In the genomic region with DNA sequence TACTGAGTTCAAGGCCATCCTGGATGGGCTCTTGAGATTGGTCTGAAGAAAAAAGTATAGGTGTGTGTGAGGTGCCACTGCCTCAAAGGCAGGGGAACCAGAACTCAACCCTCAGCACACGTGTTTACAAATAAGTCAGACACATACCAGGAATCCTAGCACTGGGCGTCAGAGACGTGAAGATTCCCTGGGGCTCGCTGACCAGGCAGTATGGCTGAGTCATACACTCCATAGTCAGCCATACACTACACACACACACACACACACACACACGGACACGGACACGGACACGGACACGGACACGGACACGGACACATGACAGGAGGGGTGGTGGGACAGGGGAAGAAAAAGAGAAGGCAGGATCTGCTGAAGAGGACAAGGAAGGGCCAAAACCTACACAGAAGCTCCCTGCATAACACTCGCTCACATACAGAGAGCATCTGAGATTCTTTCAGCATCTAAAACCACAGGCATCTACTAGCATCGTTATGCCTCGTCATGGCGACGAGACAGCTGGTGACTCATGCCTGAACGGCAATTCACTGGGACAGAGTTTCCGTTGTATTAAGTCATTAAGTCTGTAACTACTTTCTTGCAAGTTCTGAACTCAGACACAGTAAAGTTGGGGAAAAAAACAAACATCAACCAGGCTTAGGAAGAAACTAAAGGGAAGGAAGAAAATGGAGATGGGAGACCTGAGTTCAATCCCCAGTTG, we compare ENCODE assay signal across 9 mouse cellular contexts. TPM values are rescaled to one million over a fixed set of nuclear protein-coding genes. Genes with fewer than 3 reads are reported as not detected.
DNase-seq lines count a peak whose midpoint lies in the region; ATAC-seq and TF ChIP-seq lines count a peak whose summit lies in the region.
"Had no signal": no experiment of that assay in that cellular context is flagged by ENCODE, and none has a peak within 500 bp of the region (broad histone marks: within the 10 kb centered on the region; RNA-seq: fewer than 3 reads in every experiment).

No protein-coding gene starts in this region.

- H3K27me3 ChIP-seq in stomach, postnatal 0 days (ENCODE audit: control insufficient read depth, insufficient read depth, low read length): no peaks in the 10 kb centered on the region
- no peaks in the 10 kb centered on the region for H3K27me3 ChIP-seq in forebrain, embryonic 11.5 days (ENCODE audit: control insufficient read depth, insufficient read depth, low read length)
- H3K27me3 ChIP-seq: limb, embryonic 15.5 days had no signal

- H3K4me3 ChIP-seq in stomach, postnatal 0 days (ENCODE audit: low read depth, low read length): no peak overlapping the region
- H3K4me3 ChIP-seq in forebrain, embryonic 11.5 days (ENCODE audit: low read depth, low read length): no peak overlapping the region
- H3K4me3 ChIP-seq: limb, embryonic 15.5 days had no signal

- TF ChIP-seq CTCF in stomach, postnatal 0 days (IDR thresholded peaks at IDR 0.05; ENCODE audit: low read depth): no peak

- no peak overlapping the region for H3K4me2 ChIP-seq in stomach, postnatal 0 days (replicated peaks; ENCODE audit: low read depth)
- no peak overlapping the region for H3K4me2 ChIP-seq in forebrain, embryonic 11.5 days (ENCODE audit: low read depth, low read length, severe bottlenecking)
- H3K4me2 ChIP-seq: limb, embryonic 15.5 days had no signal

- intact Hi-C loops in heart, postnatal 10 days (cut with DNase I): no loop called here

- H3K4me1 ChIP-seq in stomach, postnatal 0 days (replicated peaks; ENCODE audit: control insufficient read depth, insufficient read depth): no peaks in the 10 kb centered on the region
- H3K4me1 ChIP-seq in forebrain, embryonic 11.5 days (replicated peaks; ENCODE audit: control insufficient read depth, insufficient read depth, low read length): no peaks in the 10 kb centered on the region

- H3K27ac ChIP-seq in stomach, postnatal 0 days (replicated peaks): no peak overlapping the region
- no peak overlapping the region for H3K27ac ChIP-seq in forebrain, embryonic 11.5 days (ENCODE audit: low read depth, low read length)
- H3K27ac ChIP-seq: limb, embryonic 15.5 days had no signal

- 68% methylated on average over 18 of the region's 18 CpGs for WGBS in stomach, postnatal 0 days
- 81% methylated on average over 18 of the region's 18 CpGs for WGBS in forebrain, embryonic 11.5 days

- no peak overlapping the region for H3K9ac ChIP-seq in stomach, postnatal 0 days (ENCODE audit: low read length)
- no peak overlapping the region for H3K9ac ChIP-seq in forebrain, embryonic 11.5 days (ENCODE audit: low read length)
- H3K9ac ChIP-seq: limb, embryonic 15.5 days had no signal

- H3K9me3 ChIP-seq in stomach, postnatal 0 days (ENCODE audit: control insufficient read depth, low read length): no peaks in the 10 kb centered on the region
- H3K9me3 ChIP-seq in forebrain, embryonic 11.5 days (ENCODE audit: control insufficient read depth, low read length): no peaks in the 10 kb centered on the region
- H3K9me3 ChIP-seq: limb, embryonic 15.5 days had no signal

- no peak for TF ChIP-seq EP300 in stomach, postnatal 0 days (optimal IDR thresholded peaks at IDR 0.05)

- peak; percentile 61 for DNase-seq in kidney, postnatal 10 days
- DNase-seq in kidney, adult 11 months: no peak
- peak; percentile 81 for DNase-seq in MN1 (ENCODE audit: low spot score)
- peak; percentile 47 to 53 for DNase-seq in heart, postnatal 10 days
- no peak for DNase-seq in stomach, postnatal 0 days (ENCODE audit: low spot score)
- no peak for DNase-seq in testis, postnatal 14 days (ENCODE audit: low spot score)
- no peak for DNase-seq in forebrain, embryonic 11.5 days (ENCODE audit: low spot score)
- no peak for DNase-seq in layer of hippocampus, adult 9-11 months

- peak; percentile 27; the same call in 1 of the 2 replicates for ATAC-seq in stomach, postnatal 0 days (ENCODE audit: low FRiP score, low TSS enrichment)
- no peak for ATAC-seq in forebrain, embryonic 11.5 days (replicated peaks; ENCODE audit: low FRiP score)

- H3K36me3 ChIP-seq in stomach, postnatal 0 days (ENCODE audit: control insufficient read depth, insufficient read depth, low read length): no peaks in the 10 kb centered on the region
- no peaks in the 10 kb centered on the region for H3K36me3 ChIP-seq in forebrain, embryonic 11.5 days (ENCODE audit: control insufficient read depth, insufficient read depth, low read length)
- H3K36me3 ChIP-seq: limb, embryonic 15.5 days had no signal

RNA-seq across cellular contexts. Expression of gene Iqgap1, which starts 2.5 kb away (rescaled TPM):
- 10 to 100 TPM; 74.3 to 74.9 TPM for total RNA-seq in heart, postnatal 10 days (2021)
- polyA plus RNA-seq in stomach, postnatal 0 days (2015; fragmentation: Nextera tagmentation; extraction: Ambion mirVana): 52.8 and 58.0 TPM in 2 replicates
- 28.0 and 29.1 TPM in 2 replicates for polyA plus RNA-seq in forebrain, embryonic 11.5 days (2014; fragmentation: Nextera tagmentation; extraction: Ambion mirVana)

RNA-seq across cellular contexts. Expression of gene Zscan2, which starts 32.4 kb away (rescaled TPM):
- 1 to 10 TPM; 8.0 to 9.6 TPM for total RNA-seq in heart, postnatal 10 days (2021)
- 0.63 and 0.76 TPM in 2 replicates for polyA plus RNA-seq in stomach, postnatal 0 days (2015; fragmentation: Nextera tagmentation; extraction: Ambion mirVana)
- 3.3 and 3.8 TPM in 2 replicates for polyA plus RNA-seq in forebrain, embryonic 11.5 days (2014; fragmentation: Nextera tagmentation; extraction: Ambion mirVana)

Comparison
In these comparisons a context has a peak if more than half of its experiments do, and no peak if none do; other contexts are left out.
1. DNase-seq: peak in kidney, postnatal 10 days (single experiment), MN1 (single experiment) and heart, postnatal 10 days (2 of 2); none in kidney, adult 11 months (single experiment), stomach, postnatal 0 days (single experiment), testis, postnatal 14 days (single experiment), forebrain, embryonic 11.5 days (single experiment) and layer of hippocampus, adult 9-11 months (single experiment).